Mouse (Mus musculus) cerebellum, postnatal 10 days (tissue): ENCODE results near the gene Tmem43.
A peak's percentile ranks its signal among the peaks of the same experiment; 100 is the strongest.

Experiments
- DNase-seq, 2 experiments: peaks; one replicate each; pipeline ENCODE4 v3.0.0; 2021; ENCODE audit warnings: mixed read lengths in 2 of 2

The Tmem43 gene

DNA sequence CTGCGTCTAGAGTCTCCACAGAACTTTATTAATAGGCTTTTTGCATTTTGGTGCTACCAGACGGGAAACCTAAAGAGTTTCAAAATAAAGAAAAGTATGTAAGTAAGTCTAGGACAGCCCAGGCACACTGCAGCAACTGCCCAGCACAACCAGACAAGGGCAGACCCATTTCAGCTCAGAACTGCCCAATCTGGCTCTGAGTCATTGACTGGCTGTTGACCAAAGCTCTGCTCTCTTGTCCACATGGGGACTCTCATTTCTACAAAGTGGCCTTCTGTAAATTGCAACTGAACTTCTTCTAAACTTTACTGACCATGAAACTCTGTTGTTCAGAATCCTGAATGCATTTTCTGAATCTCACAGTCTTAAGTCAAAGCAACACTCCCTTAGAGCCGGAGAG, 61.7 kb downstream of the Tmem43 start:
- peak in 1 of 2 experiments; percentile 20 for DNase-seq

DNA sequence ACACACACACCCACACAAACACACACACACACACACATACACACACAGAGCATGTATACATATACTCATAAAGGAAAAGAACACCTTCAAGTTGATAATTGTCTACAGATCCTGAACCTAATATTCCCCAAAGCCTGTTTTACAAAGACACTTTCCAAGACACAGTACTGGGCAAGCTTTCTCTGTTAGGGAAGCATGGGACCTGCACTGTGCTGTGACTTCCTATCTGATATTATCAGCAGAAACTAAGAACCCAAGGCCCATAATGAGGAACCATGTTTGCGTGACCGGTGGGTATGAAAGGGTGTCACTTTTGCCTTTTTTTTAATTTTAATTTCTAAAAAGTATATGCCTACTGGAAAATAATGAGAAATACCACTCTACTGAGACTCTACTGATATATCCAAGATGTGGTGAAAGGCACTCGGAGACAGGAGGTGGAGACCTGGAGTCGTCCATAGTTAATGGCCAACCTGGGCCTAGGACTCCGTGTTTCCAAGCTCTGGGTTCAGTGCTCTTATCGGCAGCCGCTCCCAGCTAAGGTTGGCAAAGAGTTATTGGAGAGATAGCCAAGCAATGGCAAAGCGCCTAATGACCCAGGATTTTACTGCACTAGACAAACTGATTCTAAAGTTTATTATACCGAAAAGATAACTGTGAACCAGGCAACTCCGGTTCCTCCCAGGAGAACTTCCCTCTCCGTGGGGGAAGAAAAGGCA, 62.7 kb downstream of the Tmem43 start:
- DNase-seq: no peak
